Mouse (Mus musculus): ENCODE measurements around the gene Fcor.
A peak's percentile ranks its signal among the peaks of the same experiment; 100 is the strongest.

- TF ChIP-seq CTCF (IDR thresholded peaks at IDR 0.05; ENCODE audit: borderline replicate concordance, extremely low read depth, insufficient read depth, insufficient read length) (peak; percentile 84), POLR2A (IDR thresholded peaks at IDR 0.05; ENCODE audit: borderline replicate concordance, extremely low read depth, insufficient read depth, insufficient read length, poor library complexity, severe bottlenecking) (no peak)
Measured at GRCm38 (mm10) chr8:3718559-3718958, 46.4 kb upstream of the Fcor start.

All from brain, embryonic 14.5 days (tissue).